Mouse (Mus musculus) olfactory bulb, adult 2 months (tissue): ENCODE measurements around the gene Ubxn10.

Experiments used
- CTCF ChIP-seq: fragments of 200-500 bp; IDR thresholded peaks from 2 replicates; pipeline ENCODE4 v1.5.1; 2012; ENCODE audit warnings: low read depth, mild to moderate bottlenecking, low read length, moderate library complexity; ENCODE audit not compliant: insufficient read depth
- POLR2A ChIP-seq: fragments of 200-500 bp; IDR thresholded peaks from 2 replicates; pipeline ENCODE4 v1.6.1; 2012; ENCODE audit warnings: mild to moderate bottlenecking, low read depth, low read length, moderate library complexity; ENCODE audit not compliant: insufficient read depth

DNA sequence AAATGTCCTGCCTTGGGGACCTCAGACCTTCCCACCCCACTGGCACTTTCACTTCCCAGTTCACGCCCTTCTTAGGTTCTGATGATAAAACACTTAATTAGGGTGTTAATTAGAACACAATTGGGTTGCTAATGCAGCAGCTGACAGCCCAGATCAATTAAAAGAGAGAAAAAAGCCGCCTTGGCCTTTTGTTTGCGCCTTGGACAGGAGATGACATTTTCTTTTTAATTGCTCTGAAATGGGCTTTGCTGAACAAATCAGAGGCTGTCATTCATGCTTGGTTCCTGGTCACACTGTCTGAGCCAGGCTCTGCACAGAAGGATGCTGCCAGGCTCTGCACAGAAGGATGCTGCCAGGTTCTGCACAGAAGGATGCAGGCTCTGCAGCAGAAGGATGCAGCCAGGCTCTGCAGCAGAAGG, 47.9 kb downstream of the Ubxn10 start:
- TF ChIP-seq CTCF, result no peak
- TF ChIP-seq POLR2A, result no peak
